ENCODE assay signal across 8 mouse cellular contexts in the genomic region with DNA sequence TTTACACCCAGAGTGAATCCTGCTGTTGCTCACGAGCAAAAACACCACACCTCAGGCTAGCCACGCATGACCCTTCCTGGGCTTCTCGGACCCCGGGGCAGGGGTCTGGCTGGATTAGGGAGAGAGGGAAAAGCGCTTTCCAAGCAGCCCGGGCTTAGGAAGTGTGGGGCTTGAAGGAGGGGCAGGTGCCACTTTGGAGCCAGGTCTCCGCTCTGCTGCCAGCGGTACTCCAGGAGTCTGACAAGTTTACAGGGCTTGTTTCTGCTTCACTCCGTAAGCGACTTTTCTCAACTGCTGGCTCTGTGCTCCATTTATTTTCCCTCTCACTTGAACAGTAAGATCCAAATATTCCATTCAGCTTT. TPM values are rescaled to one million over a fixed set of nuclear protein-coding genes. Genes with fewer than 3 reads are reported as not detected.
DNase-seq lines count a peak whose midpoint lies in the region; ATAC-seq and TF ChIP-seq lines count a peak whose summit lies in the region.

No protein-coding gene starts in this region.

- peak; percentile 13 for ATAC-seq in kidney, embryonic 15.5 days (replicated peaks; ENCODE audit: low FRiP score)
- no peak for ATAC-seq in embryonic facial prominence, embryonic 13.5 days (ENCODE audit: insufficient number of reproducible peaks, insufficient read depth, low FRiP score, low TSS enrichment, low read depth)
- ATAC-seq in limb, embryonic 11.5 days (ENCODE audit: insufficient number of reproducible peaks, low FRiP score, low TSS enrichment, low read depth): no peak
- ATAC-seq in granulocyte monocyte progenitor cell, adult 5-6 weeks (replicated peaks; ENCODE audit: poor library complexity, severe bottlenecking): no peak

- H3K9me3 ChIP-seq in kidney, embryonic 15.5 days (replicated peaks): no peaks in the 10 kb centered on the region
- H3K9me3 ChIP-seq in ES-E14 (ENCODE audit: control insufficient read depth, insufficient read depth, low read depth, low read length): no peaks in the 10 kb centered on the region
- H3K9me3 ChIP-seq in embryonic facial prominence, embryonic 13.5 days: no peaks in the 10 kb centered on the region
- H3K9me3 ChIP-seq in limb, embryonic 11.5 days (ENCODE audit: control insufficient read depth, low read length): no peaks in the 10 kb centered on the region

- no peak for TF ChIP-seq CTCF in small intestine, adult 2 months (IDR thresholded peaks at IDR 0.05; ENCODE audit: extremely low read depth, insufficient read length, insufficient replicate concordance, low read depth, low read length)

- peaks cover 26% of the 10 kb centered on the region for H3K4me1 ChIP-seq in kidney, embryonic 15.5 days
- H3K4me1 ChIP-seq in ES-E14 (ENCODE audit: control insufficient read depth in 2 of 2, insufficient read depth in 2 of 2, low read length in 2 of 2, poor library complexity in 1 of 2): no peaks in the 10 kb centered on the region
- peaks cover 17% of the 10 kb centered on the region for H3K4me1 ChIP-seq in embryonic facial prominence, embryonic 13.5 days
- no peaks in the 10 kb centered on the region for H3K4me1 ChIP-seq in limb, embryonic 11.5 days (ENCODE audit: control insufficient read depth, insufficient read depth, low read length)
- H3K4me1 ChIP-seq in small intestine, adult 2 months (ENCODE audit: control insufficient read depth, insufficient read depth, insufficient read length, low read length): no peaks in the 10 kb centered on the region

- 1% methylated on average over 10 of the region's 10 CpGs for WGBS in kidney, embryonic 15.5 days
- WGBS in embryonic facial prominence, embryonic 13.5 days: 2% methylated on average over 10 of the region's 10 CpGs
- WGBS in limb, embryonic 11.5 days: 0% methylated on average over 10 of the region's 10 CpGs
- 5% methylated on average over 10 of the region's 10 CpGs for WGBS in small intestine, adult 2 months

- no peak for DNase-seq in kidney, adult 8-10 months
- DNase-seq in ES-E14 (ENCODE audit: low read depth, low spot score): peak; percentile 13
- peak; percentile 44 for DNase-seq in limb, embryonic 11.5 days (ENCODE audit: low spot score)
- no peak for DNase-seq in Muller cell, postnatal 12 days (ENCODE audit: inconsistent ontology term)

- H3K36me3 ChIP-seq in kidney, embryonic 15.5 days: no peaks in the 10 kb centered on the region
- no peaks in the 10 kb centered on the region for H3K36me3 ChIP-seq in ES-E14 (ENCODE audit: control insufficient read depth, insufficient read depth, low read length, poor library complexity, severe bottlenecking)
- no peaks in the 10 kb centered on the region for H3K36me3 ChIP-seq in embryonic facial prominence, embryonic 13.5 days
- no peaks in the 10 kb centered on the region for H3K36me3 ChIP-seq in limb, embryonic 11.5 days (ENCODE audit: control insufficient read depth, insufficient read depth, low read length)
- no peaks in the 10 kb centered on the region for H3K36me3 ChIP-seq in small intestine, adult 2 months (ENCODE audit: control insufficient read depth, insufficient read depth, low read length)

- no peak for TF ChIP-seq POLR2A in small intestine, adult 2 months (IDR thresholded peaks at IDR 0.05; ENCODE audit: low read depth, low read length)

- peaks cover 29% of the 10 kb centered on the region for H3K27me3 ChIP-seq in kidney, embryonic 15.5 days
- H3K27me3 ChIP-seq in embryonic facial prominence, embryonic 13.5 days: peaks cover 47% of the 10 kb centered on the region
- H3K27me3 ChIP-seq in limb, embryonic 11.5 days (ENCODE audit: control insufficient read depth, insufficient read depth, low read length): peaks cover 16% of the 10 kb centered on the region
- peaks cover 3% of the 10 kb centered on the region; the same call in 1 of the 2 replicates for H3K27me3 ChIP-seq in small intestine, adult 2 months (ENCODE audit: control insufficient read depth, insufficient read depth, low read length)

- in situ Hi-C loops in ES-E14 (cut with MboI; ENCODE audit: low sequenced_read_pairs in 2 of 2, unreplicated experiment in 2 of 2): no loop called here

- H3K4me3 ChIP-seq in kidney, embryonic 15.5 days (replicated peaks): peak overlapping the region; percentile 66
- peak overlapping the region; percentile 65 to 74 for H3K4me3 ChIP-seq in ES-E14 (ENCODE audit: insufficient read depth in 1 of 2, low read depth in 1 of 2, low read length in 2 of 2, poor library complexity in 1 of 2, severe bottlenecking in 1 of 2)
- H3K4me3 ChIP-seq in embryonic facial prominence, embryonic 13.5 days: peak overlapping the region; percentile 69
- H3K4me3 ChIP-seq in limb, embryonic 11.5 days (ENCODE audit: low read depth, low read length): peak overlapping the region; percentile 53
- H3K4me3 ChIP-seq in small intestine, adult 2 months (ENCODE audit: low read depth, low read length): peak overlapping the region; percentile 56

- H3K4me2 ChIP-seq in kidney, embryonic 15.5 days: peak overlapping the region; percentile 81
- H3K4me2 ChIP-seq in embryonic facial prominence, embryonic 13.5 days: peak overlapping the region; percentile 89
- H3K4me2 ChIP-seq in limb, embryonic 11.5 days (ENCODE audit: low read depth, severe bottlenecking): peak overlapping the region; percentile 77

- H3K9ac ChIP-seq in kidney, embryonic 15.5 days: peak overlapping the region; percentile 51
- 0 out of 2 replicates have a peak overlapping the region, but pooled peaks have one; percentile 47 for H3K9ac ChIP-seq in ES-E14 (ENCODE audit: insufficient read depth, low read depth, low read length, poor library complexity, severe bottlenecking)
- peak overlapping the region; percentile 75 for H3K9ac ChIP-seq in embryonic facial prominence, embryonic 13.5 days
- peak overlapping the region; percentile 60; the same call in 1 of the 2 replicates for H3K9ac ChIP-seq in limb, embryonic 11.5 days (ENCODE audit: low read length)

- H3K27ac ChIP-seq in kidney, embryonic 15.5 days: 0 out of 2 replicates have a peak overlapping the region, but pooled peaks have one; percentile 84
- no peak overlapping the region for H3K27ac ChIP-seq in ES-E14 (ENCODE audit: insufficient read depth, low read depth, low read length, poor library complexity, severe bottlenecking)
- no peak overlapping the region for H3K27ac ChIP-seq in embryonic facial prominence, embryonic 13.5 days
- H3K27ac ChIP-seq in limb, embryonic 11.5 days (replicated peaks; ENCODE audit: low read depth, low read length): no peak overlapping the region
- H3K27ac ChIP-seq in small intestine, adult 2 months (ENCODE audit: insufficient read depth, low read depth, low read length): no peak overlapping the region

TF ChIP-seq in ES-E14, 5 proteins besides CTCF, POLR2A, EP300 and RAD21:
- TF ChIP-seq ZC3H11A (IDR thresholded peaks at IDR 0.05; ENCODE audit: borderline replicate concordance, low read depth, low read length): no peak
- TF ChIP-seq ZNF384 (IDR thresholded peaks at IDR 0.05; ENCODE audit: low read depth, low read length): no peak
- TF ChIP-seq HCFC1 (IDR thresholded peaks at IDR 0.05; ENCODE audit: borderline replicate concordance, insufficient read depth, low read length): no peak
- no peak for TF ChIP-seq CHD2 (IDR thresholded peaks at IDR 0.05; ENCODE audit: low read depth, low read length)
- no peak for TF ChIP-seq MAFK (IDR thresholded peaks at IDR 0.05; ENCODE audit: insufficient read depth, low read depth, low read length)
TF ChIP-seq in ES-E14: peak in this region for 0.

RNA-seq across cellular contexts. Expression of gene Negr1, which starts 0.8 kb away (rescaled TPM):
- 8.2 and 11.2 TPM in 2 replicates for polyA plus RNA-seq in kidney, embryonic 15.5 days (2015; fragmentation: Nextera tagmentation; extraction: Ambion mirVana)
- 0.11 and 0.31 TPM in 2 replicates for total RNA-seq in ES-E14 (2012; rRNA removed)
- polyA plus RNA-seq in embryonic facial prominence, embryonic 13.5 days (2015; fragmentation: Nextera tagmentation; extraction: Ambion mirVana): 5.1 and 6.8 TPM in 2 replicates
- 1.9 and 3.1 TPM in 2 replicates for polyA plus RNA-seq in limb, embryonic 11.5 days (2014; fragmentation: Nextera tagmentation; extraction: Ambion mirVana)
- 0.24 and 0.35 TPM in 2 replicates for polyA plus RNA-seq in small intestine, adult 2 months (2012; rRNA removed)
- total RNA-seq in granulocyte monocyte progenitor cell, adult 5-6 weeks (2014; fragmentation: Nextera tagmentation): not detected in 2 replicates
- total RNA-seq in granulocyte monocyte progenitor cell, adult 5-6 weeks (2017): not detected in 2 replicates

Comparison
In these comparisons a context has a peak if more than half of its experiments do, and no peak if none do; other contexts are left out.
1. DNase-seq: peak in ES-E14 (single experiment) and limb, embryonic 11.5 days (single experiment); none in kidney, adult 8-10 months (0 of 2) and Muller cell, postnatal 12 days (single experiment).
2. Peak in every context shown above with its lines, with median percentiles within 50 percentile points of each other: H3K4me2 ChIP-seq, H3K4me3 ChIP-seq and H3K9ac ChIP-seq.